Mouse (Mus musculus) lung, adult 2 months (tissue): ENCODE results near the gene Bcl11b.

Source experiments
- CTCF ChIP-seq: fragments of 200-500 bp; IDR thresholded peaks from 2 replicates; pipeline ENCODE4 v1.5.1; 2011; ENCODE audit warnings: mild to moderate bottlenecking, low read length, control low read depth; ENCODE audit not compliant: insufficient read depth
- POLR2A ChIP-seq: fragments of 200-500 bp; IDR thresholded peaks from 2 replicates; pipeline ENCODE4 v1.6.1; 2011; ENCODE audit warnings: low read depth, mild to moderate bottlenecking, control low read depth, low read length, borderline replicate concordance; ENCODE audit errors: extremely low read depth

DNA sequence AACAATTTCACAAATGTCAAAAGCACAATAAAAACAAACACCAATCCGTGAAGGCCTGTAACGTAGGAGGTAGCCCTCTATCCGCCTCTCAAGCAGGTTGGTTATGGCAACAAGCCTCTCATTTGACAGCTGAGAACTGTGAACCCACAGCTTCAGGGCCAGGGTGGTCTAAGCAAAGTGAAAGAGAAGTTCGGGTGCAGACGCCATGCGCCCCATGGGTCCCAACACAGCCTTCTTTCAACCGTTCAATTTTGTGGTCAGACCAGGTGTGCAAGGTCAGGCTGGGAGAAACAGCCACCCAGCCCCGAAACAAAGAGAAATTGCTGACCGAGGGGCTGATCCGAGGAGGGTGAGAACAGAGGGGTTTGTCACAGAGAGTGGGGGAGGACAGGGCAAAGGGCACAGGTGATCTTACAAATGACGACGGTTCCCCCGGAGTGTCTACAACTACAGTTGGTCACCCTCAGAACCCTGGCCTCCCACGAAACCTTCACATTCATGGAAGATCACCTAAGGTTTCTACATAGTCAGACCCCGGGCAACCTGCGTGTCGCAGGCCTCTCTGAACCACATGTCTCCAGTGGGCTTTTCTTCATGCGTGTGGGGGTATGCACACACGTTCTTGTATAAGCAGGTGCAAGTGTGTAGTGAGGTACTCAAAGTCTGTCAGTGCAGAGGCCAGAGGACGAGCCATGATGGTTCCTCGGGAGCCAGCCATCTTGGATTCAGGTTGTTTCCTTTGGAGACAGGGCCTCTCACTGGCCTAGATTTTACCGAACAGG, 77.1 kb downstream of the Bcl11b start:
- TF ChIP-seq CTCF (no peak), POLR2A (no peak)
